Mouse (Mus musculus): ENCODE measurements around the gene Tmem104.

DNA sequence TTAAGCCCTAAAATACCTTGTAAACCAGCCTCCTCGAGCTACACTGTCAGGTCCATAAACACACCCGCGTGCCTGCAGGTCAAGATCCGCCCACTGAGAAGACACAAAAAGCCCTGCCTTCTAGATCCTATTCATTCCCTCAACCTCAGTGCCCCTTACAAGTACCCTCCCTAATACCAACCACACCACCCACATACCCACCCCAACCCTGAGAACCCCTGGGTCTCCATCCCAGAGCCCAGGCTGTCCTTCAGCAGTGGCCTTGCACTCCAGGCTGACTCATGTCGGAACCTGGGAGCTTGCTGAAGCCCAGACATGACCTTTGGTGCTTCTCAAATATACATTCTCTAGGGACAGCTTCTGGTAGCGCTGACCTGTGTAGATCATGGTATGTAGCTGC is 87.5 kb downstream of the Tmem104 start:
- TF ChIP-seq CTCF (IDR thresholded peaks at IDR 0.05; ENCODE audit: control insufficient read depth, insufficient read depth, insufficient read length) (no peak), MAX (IDR thresholded peaks at IDR 0.05) (no peak), CEBPB (IDR thresholded peaks at IDR 0.05; ENCODE audit: low read depth) (no peak), MYOG (IDR thresholded peaks at IDR 0.05; ENCODE audit: control insufficient read depth, extremely low read depth, insufficient read length) (no peak)

Measured in C2C12 (cell line).